Mouse (Mus musculus) G1E (cell line): ENCODE results near the gene Sp100.
"Not testable (repeated sequence)": the region's sequence is repeated elsewhere in the genome, so short reads cannot be mapped to it uniquely, and the experiment has no call there.

Experiments used
- CTCF ChIP-seq: IDR thresholded peaks from 2 replicates; pipeline ENCODE4 v1.5.1; 2012; ENCODE audit warnings: low read depth, low read length, inconsistent platforms, mixed read lengths
- GATA1 ChIP-seq: IDR thresholded peaks from 2 replicates; pipeline ENCODE4 v1.6.1; 2012; ENCODE audit warnings: borderline replicate concordance, low read length, inconsistent platforms, mixed read lengths
- GATA2 ChIP-seq: IDR thresholded peaks from 2 replicates; pipeline ENCODE4 v1.6.1; 2012; ENCODE audit warnings: low read depth, low read length, inconsistent platforms, borderline replicate concordance
- POLR2AphosphoS5 ChIP-seq: IDR thresholded peaks from 2 replicates; pipeline ENCODE4 v1.6.1; 2012; ENCODE audit warnings: low read depth, low read length, inconsistent platforms; ENCODE audit not compliant: insufficient replicate concordance

GRCm38 (mm10) chr1:85636936-85637335, 12.9 kb upstream of the Sp100 start:
- TF ChIP-seq CTCF, GATA1, POLR2AphosphoS5, GATA2: not testable (repeated sequence)
